Mouse (Mus musculus) liver, adult 2 months (tissue): Measurements from ENCODE around the gene Tecta. TPM values are rescaled to one million over a fixed set of nuclear protein-coding genes. Genes with fewer than 3 reads are reported as not detected.
A peak's percentile ranks its signal among the peaks of the same experiment; 100 is the strongest.

Experiments
- DNase-seq: peaks from one replicate; pipeline ENCODE4 v3.0.0-alpha.2; 2011; ENCODE audit warnings: low read depth, low spot score; ENCODE audit errors: extremely low read depth
- H3K27ac ChIP-seq: fragments of 200-500 bp; replicated peaks from 2 replicates; pipeline ENCODE4 v1.5.1; 2012; ENCODE audit warnings: low read depth, mild to moderate bottlenecking, control low read depth, inconsistent platforms, low read length; ENCODE audit not compliant: insufficient read depth
- H3K27me3 ChIP-seq: fragments of 200-500 bp; 2 replicates; pipeline ENCODE4 v1.6.1; 2012; ENCODE audit warnings: mild to moderate bottlenecking, moderate library complexity, low read length, inconsistent platforms; ENCODE audit not compliant: control insufficient read depth, insufficient read depth
- H3K36me3 ChIP-seq: fragments of 200-500 bp; 2 replicates; pipeline ENCODE4 v1.6.1; 2012; ENCODE audit warnings: low read length, inconsistent platforms; ENCODE audit not compliant: control insufficient read depth, insufficient read depth
- H3K4me1 ChIP-seq: fragments of 200-500 bp; 2 replicates; pipeline ENCODE4 v1.6.1; 2011; ENCODE audit warnings: low read length; ENCODE audit not compliant: control insufficient read depth, insufficient read depth
- H3K4me3 ChIP-seq: fragments of 200-500 bp; 2 replicates; pipeline ENCODE4 v1.5.1; 2011; ENCODE audit warnings: low read depth, mild to moderate bottlenecking, control low read depth, low read length, moderate library complexity; ENCODE audit not compliant: insufficient read depth
- H3K79me2 ChIP-seq: fragments of 200-500 bp; 2 replicates; pipeline ENCODE4 v1.6.1; 2012; ENCODE audit warnings: inconsistent platforms, mild to moderate bottlenecking, low read length, moderate library complexity; ENCODE audit not compliant: control insufficient read depth, insufficient read depth
- H3K9ac ChIP-seq: fragments of 200-500 bp; 2 replicates; pipeline ENCODE4 v1.6.1; 2012; ENCODE audit warnings: low read depth, mild to moderate bottlenecking, control low read depth, inconsistent platforms, low read length
- CTCF ChIP-seq: fragments of 200-500 bp; IDR thresholded peaks from 2 replicates; pipeline ENCODE4 v1.5.1; 2011; ENCODE audit warnings: low read depth, low read length, control low read depth
- POLR2A ChIP-seq: fragments of 200-500 bp; IDR thresholded peaks from 2 replicates; pipeline ENCODE4 v1.6.1; 2011; ENCODE audit warnings: low read length, control low read depth; ENCODE audit not compliant: insufficient read depth; ENCODE audit errors: extremely low read depth
- WGBS: fragments of 180-500 bp; shearing (Covaris S2); methylation state at CpG from one replicate; pipeline ENCODE4 v1.1.7; 2018; 5-methylcytosine and 5-hydroxymethylcytosine counted together
- polyA plus RNA-seq: library from polyadenylated mRNA; depleted of rRNA; stranded (reverse); fragments of >200 nt; gene quantifications from 2 replicates; pipeline ENCODE4 v1.2.3, GENCODE M21; 2012
- total RNA-seq: library from RNA; depleted of rRNA; stranded (reverse); fragments of >200 nt; gene quantifications from 2 replicates; pipeline ENCODE4 v1.2.3, GENCODE M21; 2014

Tecta gene
- total and polyA plus RNA-seq, 2 experiments = not detected

GRCm38 (mm10) chr9:42326688-42327440, 72.9 kb downstream of the Tecta start:
- Histone ChIP-seq H3K9ac (no peak overlapping the region), H3K36me3 (no peaks in the 10 kb centered on the region), H3K79me2 (no peaks in the 10 kb centered on the region), H3K4me3 (no peak overlapping the region), H3K4me1 (no peaks in the 10 kb centered on the region), H3K27me3 (no peaks in the 10 kb centered on the region), H3K27ac (no peak overlapping the region)
- DNase-seq = peak; percentile 35
- TF ChIP-seq POLR2A = no peak
- TF ChIP-seq CTCF = peak; percentile 25; the same call in 1 of the 2 replicates
- WGBS = 26% methylated on average over 11 of the region's 11 CpGs

- H3K27me3 ChIP-seq = no peaks in the 10 kb centered on the region
- no peaks in the 10 kb centered on the region for H3K36me3 ChIP-seq
- H3K4me3 ChIP-seq = no peak overlapping the region
- H3K79me2 ChIP-seq = no peaks in the 10 kb centered on the region
- H3K4me1 ChIP-seq = peaks cover 3% of the 10 kb centered on the region; the same call in 1 of the 2 replicates
- no peak overlapping the region for H3K27ac ChIP-seq
- no peak for DNase-seq
- WGBS = 60% methylated on average over 29 of the region's 29 CpGs
- no peak overlapping the region for H3K9ac ChIP-seq
- TF ChIP-seq POLR2A = no peak
- no peak for TF ChIP-seq CTCF
Observed at GRCm38 (mm10) chr9:42324640-42325394, 74.9 kb downstream of the Tecta start.

GRCm38 (mm10) chr9:42323238-42323637, 76.5 kb downstream of the Tecta start:
- no peak for TF ChIP-seq POLR2A
- TF ChIP-seq CTCF = no peak
- Histone ChIP-seq H3K4me1 (peaks cover 3% of the 10 kb centered on the region; the same call in 1 of the 2 replicates), H3K27me3 (no peaks in the 10 kb centered on the region), H3K4me3 (no peak overlapping the region), H3K27ac (no peak overlapping the region), H3K9ac (no peak overlapping the region), H3K36me3 (no peaks in the 10 kb centered on the region), H3K79me2 (no peaks in the 10 kb centered on the region)
- DNase-seq = no peak
- WGBS = 93% methylated on average over 8 of the region's 8 CpGs

- H3K4me1 ChIP-seq = peaks cover 3% of the 10 kb centered on the region; the same call in 1 of the 2 replicates
- no peaks in the 10 kb centered on the region for H3K79me2 ChIP-seq
- no peaks in the 10 kb centered on the region for H3K36me3 ChIP-seq
- TF ChIP-seq CTCF (no peak), POLR2A (no peak)
- H3K27me3 ChIP-seq = no peaks in the 10 kb centered on the region
- WGBS = 89% methylated on average over 2 of the region's 2 CpGs
- no peak overlapping the region for H3K9ac ChIP-seq
- no peak for DNase-seq
- no peak overlapping the region for H3K4me3 ChIP-seq
- H3K27ac ChIP-seq = no peak overlapping the region
Observed at GRCm38 (mm10) chr9:42321442-42321841, 78.3 kb downstream of the Tecta start.

- Histone ChIP-seq H3K27me3 (no peaks in the 10 kb centered on the region), H3K4me1 (peaks cover 3% of the 10 kb centered on the region; the same call in 1 of the 2 replicates), H3K27ac (no peak overlapping the region), H3K79me2 (no peaks in the 10 kb centered on the region), H3K9ac (no peak overlapping the region), H3K4me3 (no peak overlapping the region), H3K36me3 (no peaks in the 10 kb centered on the region)
- DNase-seq = no peak
- TF ChIP-seq POLR2A (no peak), CTCF (no peak)
- WGBS = 94% methylated on average over 7 of the region's 7 CpGs
Observed at GRCm38 (mm10) chr9:42320616-42321015, 79.1 kb downstream of the Tecta start.

GRCm38 (mm10) chr9:42318455-42318987, 81.2 kb downstream of the Tecta start:
- Histone ChIP-seq H3K36me3 (no peaks in the 10 kb centered on the region), H3K9ac (no peak overlapping the region), H3K79me2 (no peaks in the 10 kb centered on the region), H3K27ac (no peak overlapping the region), H3K4me1 (peaks cover 3% of the 10 kb centered on the region; the same call in 1 of the 2 replicates), H3K27me3 (no peaks in the 10 kb centered on the region), H3K4me3 (no peak overlapping the region)
- DNase-seq = no peak
- WGBS = 86% methylated on average over 9 of the region's 9 CpGs
- TF ChIP-seq CTCF (no peak), POLR2A (no peak)
